Mouse (Mus musculus) lung, postnatal 0 days (tissue): ENCODE results near the gene Foxk1.

Experiments
- CTCF ChIP-seq: IDR thresholded peaks from 2 replicates; pipeline ENCODE4 v1.5.1; 2016; ENCODE audit warnings: antibody characterized with exemption, mild to moderate bottlenecking
- EP300 ChIP-seq: IDR thresholded peaks from 2 replicates; pipeline ENCODE4 v1.6.1; 2016; ENCODE audit warnings: antibody characterized with exemption, mild to moderate bottlenecking, control low read depth

GRCm38 (mm10) chr5:142421886-142422285 is 20.6 kb downstream of the Foxk1 start:
- TF ChIP-seq CTCF (no peak), EP300 (no peak)
